Comparison of ENCODE assay signal across 22 mouse cellular contexts in the genomic region with DNA sequence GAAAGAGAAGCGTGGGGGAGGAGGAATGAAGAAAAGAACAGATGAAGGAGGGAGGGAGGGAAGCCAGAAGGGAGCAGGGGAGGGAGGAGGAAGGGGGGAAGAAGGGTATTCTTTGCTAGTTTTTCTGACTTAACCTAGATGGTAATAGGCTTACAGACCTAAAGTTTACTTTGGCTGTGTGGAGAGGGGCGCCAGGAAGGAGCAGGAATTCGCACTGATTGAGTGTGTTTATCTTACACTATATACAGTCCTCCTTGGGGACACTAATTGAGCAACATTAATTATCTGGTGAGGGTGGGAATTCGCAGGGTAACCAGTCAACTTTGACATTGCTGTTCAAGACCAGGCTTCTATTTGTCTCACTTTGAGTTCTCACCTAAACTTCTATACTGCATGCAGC. TPM values are rescaled to one million over a fixed set of nuclear protein-coding genes. Genes with fewer than 3 reads are reported as not detected.
A peak's percentile ranks its signal among the peaks of the same experiment; 100 is the strongest.
DNase-seq lines count a peak whose midpoint lies in the region; ATAC-seq and TF ChIP-seq lines count a peak whose summit lies in the region.
"Had no signal": no experiment of that assay in that cellular context is flagged by ENCODE, and none has a peak within 500 bp of the region (broad histone marks: within the 10 kb centered on the region; RNA-seq: fewer than 3 reads in every experiment).

No protein-coding gene starts in this region.

- no peaks in the 10 kb centered on the region for H3K27me3 ChIP-seq in intestine, embryonic 14.5 days (replicated peaks; ENCODE audit: control insufficient read depth, insufficient read depth, low read length)
- H3K27me3 ChIP-seq in intestine, postnatal 0 days (replicated peaks; ENCODE audit: control insufficient read depth, insufficient read depth, low read length): no peaks in the 10 kb centered on the region
- H3K27me3 ChIP-seq in liver, embryonic 11.5 days (replicated peaks; ENCODE audit: control insufficient read depth, insufficient read depth, low read length): peaks cover 2% of the 10 kb centered on the region; the same call in 1 of the 2 replicates
- H3K27me3 ChIP-seq in liver, embryonic 12.5 days (replicated peaks): peaks cover 47% of the 10 kb centered on the region
- no peaks in the 10 kb centered on the region for H3K27me3 ChIP-seq in stomach, embryonic 16.5 days (ENCODE audit: control insufficient read depth, insufficient read depth, low read length)
- H3K27me3 ChIP-seq in midbrain, embryonic 15.5 days (replicated peaks): no peaks in the 10 kb centered on the region
- H3K27me3 ChIP-seq: hindbrain, embryonic 12.5 days; limb, embryonic 15.5 days had no signal

- H3K9ac ChIP-seq in intestine, embryonic 14.5 days (ENCODE audit: low read length): no peak overlapping the region
- no peak overlapping the region for H3K9ac ChIP-seq in intestine, postnatal 0 days (ENCODE audit: low read depth, low read length)
- H3K9ac ChIP-seq in liver, embryonic 11.5 days (ENCODE audit: low read depth, low read length): no peak overlapping the region
- H3K9ac ChIP-seq in liver, embryonic 12.5 days: no peak overlapping the region
- H3K9ac ChIP-seq in stomach, embryonic 16.5 days (ENCODE audit: low read length): no peak overlapping the region
- H3K9ac ChIP-seq in midbrain, embryonic 15.5 days: no peak overlapping the region
- H3K9ac ChIP-seq: hindbrain, embryonic 12.5 days; limb, embryonic 15.5 days; midbrain, embryonic 12.5 days had no signal

- peak; percentile 84 for ATAC-seq in intestine, embryonic 14.5 days (replicated peaks; ENCODE audit: low FRiP score, low TSS enrichment, low read depth)
- no peak for ATAC-seq in intestine, postnatal 0 days
- peak; percentile 45 for ATAC-seq in liver, embryonic 11.5 days (replicated peaks; ENCODE audit: low FRiP score)
- no peak for ATAC-seq in liver, embryonic 12.5 days
- peak; percentile 76; the same call in 1 of the 2 replicates for ATAC-seq in stomach, embryonic 16.5 days (ENCODE audit: insufficient read depth, low FRiP score)
- no peak for ATAC-seq in midbrain, embryonic 15.5 days (replicated peaks)
- ATAC-seq: forebrain, embryonic 16.5 days had no signal

- H3K36me3 ChIP-seq in intestine, embryonic 14.5 days (ENCODE audit: control insufficient read depth, insufficient read depth, low read length): no peaks in the 10 kb centered on the region
- H3K36me3 ChIP-seq in intestine, postnatal 0 days (ENCODE audit: control insufficient read depth, insufficient read depth): no peaks in the 10 kb centered on the region
- no peaks in the 10 kb centered on the region for H3K36me3 ChIP-seq in liver, embryonic 11.5 days (ENCODE audit: control insufficient read depth, insufficient read depth, low read length)
- H3K36me3 ChIP-seq in liver, embryonic 12.5 days: no peaks in the 10 kb centered on the region
- no peaks in the 10 kb centered on the region for H3K36me3 ChIP-seq in stomach, embryonic 16.5 days (ENCODE audit: control insufficient read depth, insufficient read depth, low read length)
- H3K36me3 ChIP-seq in midbrain, embryonic 15.5 days (replicated peaks): no peaks in the 10 kb centered on the region
- H3K36me3 ChIP-seq: forebrain, embryonic 10.5 days; hindbrain, embryonic 12.5 days; limb, embryonic 15.5 days; midbrain, embryonic 12.5 days had no signal

- H3K9me3 ChIP-seq in intestine, embryonic 14.5 days (ENCODE audit: control insufficient read depth, low read length): no peaks in the 10 kb centered on the region
- no peaks in the 10 kb centered on the region for H3K9me3 ChIP-seq in intestine, postnatal 0 days (ENCODE audit: control insufficient read depth)
- no peaks in the 10 kb centered on the region for H3K9me3 ChIP-seq in liver, embryonic 11.5 days (ENCODE audit: control insufficient read depth, low read length)
- H3K9me3 ChIP-seq in liver, embryonic 12.5 days (replicated peaks): no peaks in the 10 kb centered on the region
- H3K9me3 ChIP-seq in stomach, embryonic 16.5 days (replicated peaks; ENCODE audit: control insufficient read depth, low read length): no peaks in the 10 kb centered on the region
- H3K9me3 ChIP-seq in midbrain, embryonic 15.5 days: no peaks in the 10 kb centered on the region
- H3K9me3 ChIP-seq: forebrain, embryonic 10.5 days; hindbrain, embryonic 12.5 days; limb, embryonic 15.5 days; midbrain, embryonic 12.5 days had no signal

- no peak for TF ChIP-seq CTCF in intestine, postnatal 0 days (IDR thresholded peaks at IDR 0.05; ENCODE audit: low read depth)

- H3K4me1 ChIP-seq in intestine, embryonic 14.5 days (replicated peaks; ENCODE audit: control insufficient read depth, insufficient read depth, low read length): peaks cover 15% of the 10 kb centered on the region; the same call in 1 of the 2 replicates
- no peaks in the 10 kb centered on the region for H3K4me1 ChIP-seq in intestine, postnatal 0 days (replicated peaks; ENCODE audit: control insufficient read depth, insufficient read depth, low read length)
- H3K4me1 ChIP-seq in liver, embryonic 11.5 days (replicated peaks; ENCODE audit: control insufficient read depth, insufficient read depth, low read length): peaks cover 6% of the 10 kb centered on the region; the same call in 1 of the 2 replicates
- no peaks in the 10 kb centered on the region; the same call in 1 of the 2 replicates for H3K4me1 ChIP-seq in liver, embryonic 12.5 days
- H3K4me1 ChIP-seq in stomach, embryonic 16.5 days (ENCODE audit: control insufficient read depth, insufficient read depth, low read length): peaks cover 13% of the 10 kb centered on the region
- no peaks in the 10 kb centered on the region for H3K4me1 ChIP-seq in midbrain, embryonic 15.5 days
- H3K4me1 ChIP-seq: hindbrain, embryonic 12.5 days; limb, embryonic 15.5 days had no signal

- 20% methylated on average over 4 of the region's 4 CpGs for WGBS in intestine, embryonic 14.5 days
- 23% methylated on average over 4 of the region's 4 CpGs for WGBS in intestine, postnatal 0 days
- 39% methylated on average over 4 of the region's 4 CpGs for WGBS in liver, embryonic 11.5 days
- 43% methylated on average over 4 of the region's 4 CpGs for WGBS in liver, embryonic 12.5 days (ENCODE audit: insufficient replicate concordance)
- 17% methylated on average over 4 of the region's 4 CpGs for WGBS in stomach, embryonic 16.5 days
- 65% methylated on average over 4 of the region's 4 CpGs for WGBS in midbrain, embryonic 15.5 days

- DNase-seq in embryo, embryonic 10 days (ENCODE audit: low spot score): peak; percentile 15
- DNase-seq in embryo, embryonic 9.5 days (ENCODE audit: extremely low spot score): no peak
- DNase-seq in intestine, embryonic 14.5 days (ENCODE audit: low spot score): no peak
- DNase-seq in liver, embryonic 11.5 days (ENCODE audit: low spot score): no peak
- DNase-seq: adrenal gland, postnatal 36 days; cerebellum, adult 9-11 months; gastrocnemius, postnatal 10 days; kidney, postnatal 10 days; layer of hippocampus, postnatal 36 days; lung, postnatal 14 days; thymus, postnatal 14 days had no signal

- no peak overlapping the region for H3K4me3 ChIP-seq in intestine, embryonic 14.5 days (ENCODE audit: low read depth, low read length)
- no peak overlapping the region for H3K4me3 ChIP-seq in intestine, postnatal 0 days (ENCODE audit: low read depth, low read length)
- H3K4me3 ChIP-seq in liver, embryonic 11.5 days (ENCODE audit: low read depth, low read length): no peak overlapping the region
- H3K4me3 ChIP-seq in liver, embryonic 12.5 days: no peak overlapping the region
- H3K4me3 ChIP-seq in stomach, embryonic 16.5 days (replicated peaks; ENCODE audit: low read length): no peak overlapping the region
- H3K4me3 ChIP-seq in midbrain, embryonic 15.5 days: no peak overlapping the region
- H3K4me3 ChIP-seq: forebrain, embryonic 10.5 days; hindbrain, embryonic 12.5 days; layer of hippocampus, adult 2 months; limb, embryonic 15.5 days; midbrain, embryonic 12.5 days had no signal

- peak overlapping the region; percentile 84 for H3K27ac ChIP-seq in intestine, embryonic 14.5 days (ENCODE audit: low read depth)
- H3K27ac ChIP-seq in intestine, postnatal 0 days (ENCODE audit: low read depth, low read length): no peak overlapping the region
- H3K27ac ChIP-seq in liver, embryonic 11.5 days (ENCODE audit: low read depth, low read length): peak overlapping the region; percentile 32; the same call in 1 of the 2 replicates
- no peak overlapping the region for H3K27ac ChIP-seq in liver, embryonic 12.5 days
- peak overlapping the region; percentile 29; the same call in 1 of the 2 replicates for H3K27ac ChIP-seq in stomach, embryonic 16.5 days (ENCODE audit: low read length)
- H3K27ac ChIP-seq in midbrain, embryonic 15.5 days: no peak overlapping the region
- H3K27ac ChIP-seq: forebrain, embryonic 10.5 days; hindbrain, embryonic 12.5 days; layer of hippocampus, adult 2 months; limb, embryonic 15.5 days; midbrain, embryonic 12.5 days had no signal

- no peak overlapping the region for H3K4me2 ChIP-seq in intestine, embryonic 14.5 days (ENCODE audit: low read length)
- no peak overlapping the region for H3K4me2 ChIP-seq in intestine, postnatal 0 days (replicated peaks; ENCODE audit: low read depth)
- H3K4me2 ChIP-seq in liver, embryonic 11.5 days: no peak overlapping the region
- H3K4me2 ChIP-seq in liver, embryonic 12.5 days: no peak overlapping the region
- H3K4me2 ChIP-seq in stomach, embryonic 16.5 days (ENCODE audit: low read depth, low read length): no peak overlapping the region
- no peak overlapping the region for H3K4me2 ChIP-seq in midbrain, embryonic 15.5 days
- H3K4me2 ChIP-seq: hindbrain, embryonic 12.5 days; limb, embryonic 15.5 days; midbrain, embryonic 12.5 days had no signal

RNA-seq across cellular contexts. Expression of a gene that starts 40.8 kb away (rescaled TPM):
- 1.5 and 1.6 TPM in 2 replicates for polyA plus RNA-seq in intestine, embryonic 14.5 days (2014; fragmentation: Nextera tagmentation; extraction: Ambion mirVana)
- polyA plus RNA-seq in intestine, postnatal 0 days (2015; fragmentation: Nextera tagmentation; extraction: Ambion mirVana): 0.56 and 0.64 TPM in 2 replicates
- 0.14 and 0.34 TPM in 2 replicates for polyA plus RNA-seq in liver, embryonic 11.5 days (2014; fragmentation: Nextera tagmentation; extraction: Ambion mirVana)
- 0.16 and 0.19 TPM in 2 replicates for polyA plus RNA-seq in liver, embryonic 12.5 days (2016; fragmentation: Nextera tagmentation; extraction: Ambion mirVana)
- 1.4 and 1.5 TPM in 2 replicates for polyA plus RNA-seq in stomach, embryonic 16.5 days (2015; fragmentation: Nextera tagmentation; extraction: Ambion mirVana)
- 20.3 and 21.7 TPM in 2 replicates for polyA plus RNA-seq in midbrain, embryonic 15.5 days (2015; fragmentation: Nextera tagmentation; extraction: Ambion mirVana)
- polyA plus RNA-seq: heart, postnatal 0 days had no signal

RNA-seq across cellular contexts. Expression of a gene that starts 48.0 kb away (rescaled TPM):
- 0.17 and 0.47 TPM in 2 replicates for polyA plus RNA-seq in intestine, embryonic 14.5 days (2014; fragmentation: Nextera tagmentation; extraction: Ambion mirVana)
- polyA plus RNA-seq in intestine, postnatal 0 days (2015; fragmentation: Nextera tagmentation; extraction: Ambion mirVana): 0.16 TPM in 1 of 2 replicates, not detected in the other
- 6.8 and 8.2 TPM in 2 replicates for polyA plus RNA-seq in liver, embryonic 11.5 days (2014; fragmentation: Nextera tagmentation; extraction: Ambion mirVana)
- polyA plus RNA-seq in liver, embryonic 12.5 days (2016; fragmentation: Nextera tagmentation; extraction: Ambion mirVana): 8.8 and 10.1 TPM in 2 replicates
- polyA plus RNA-seq in stomach, embryonic 16.5 days (2015; fragmentation: Nextera tagmentation; extraction: Ambion mirVana): 0.26 and 1.0 TPM in 2 replicates
- 0.22 TPM in 1 of 2 replicates, not detected in the other for polyA plus RNA-seq in midbrain, embryonic 15.5 days (2015; fragmentation: Nextera tagmentation; extraction: Ambion mirVana)
- polyA plus RNA-seq: forebrain, embryonic 16.5 days had no signal

Comparison
In these comparisons a context has a peak if more than half of its experiments do, and no peak if none do; other contexts are left out.
1. ATAC-seq: peak in intestine, embryonic 14.5 days (single experiment), liver, embryonic 11.5 days (single experiment) and stomach, embryonic 16.5 days (single experiment); none in intestine, postnatal 0 days (single experiment), liver, embryonic 12.5 days (single experiment) and midbrain, embryonic 15.5 days (single experiment).
2. H3K27ac ChIP-seq: peak in intestine, embryonic 14.5 days (single experiment), liver, embryonic 11.5 days (single experiment) and stomach, embryonic 16.5 days (single experiment); none in intestine, postnatal 0 days (single experiment), liver, embryonic 12.5 days (single experiment) and midbrain, embryonic 15.5 days (single experiment).